Mouse (Mus musculus): ENCODE data around the gene Btn2a2. TPM values are rescaled to one million over a fixed set of nuclear protein-coding genes. Genes with fewer than 3 reads are reported as not detected.

Btn2a2 gene
- polyA plus RNA-seq, 1 experiment from 2014 or later: 0.20 TPM

DNA sequence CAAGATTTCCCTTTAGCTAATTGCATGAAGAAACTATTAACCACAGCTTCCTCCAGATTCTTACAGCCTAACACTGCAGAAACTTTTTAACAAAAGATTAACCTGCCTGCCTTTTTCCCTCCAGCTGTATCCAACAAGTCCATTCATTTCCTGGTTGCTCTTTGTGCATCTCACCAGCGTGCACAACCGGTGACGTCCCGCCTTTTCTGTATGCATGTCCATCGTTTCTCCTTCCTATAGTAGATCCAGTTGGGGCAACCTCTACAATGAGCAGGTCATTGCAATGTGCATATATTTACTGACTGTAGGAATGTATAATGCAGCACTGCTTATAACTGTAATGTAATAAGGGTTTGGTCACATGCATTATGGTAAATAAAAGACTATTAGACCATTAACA lies 35.3 kb upstream of the Btn2a2 start:
- peaks cover 9% of the 10 kb centered on the region; the same call in 1 of the 2 replicates for H3K4me1 ChIP-seq (replicated peaks; ENCODE audit: control insufficient read depth, insufficient read depth, low read length)
- H3K4me3 ChIP-seq (ENCODE audit: low read length): no peak overlapping the region
- 41% methylated on average over 5 of the region's 5 CpGs for WGBS
- H3K9me3 ChIP-seq (ENCODE audit: control insufficient read depth, low read length): no peaks in the 10 kb centered on the region
- H3K27ac ChIP-seq (ENCODE audit: low read length): no peak overlapping the region
- ATAC-seq (ENCODE audit: low read depth): no peak
- H3K36me3 ChIP-seq (ENCODE audit: control insufficient read depth, insufficient read depth, low read length): no peaks in the 10 kb centered on the region
- no peak overlapping the region for H3K4me2 ChIP-seq (ENCODE audit: low read depth, low read length)
- no peaks in the 10 kb centered on the region for H3K27me3 ChIP-seq (ENCODE audit: control insufficient read depth, insufficient read depth, low read depth, low read length)
- H3K9ac ChIP-seq (ENCODE audit: low read length): no peak overlapping the region

DNA sequence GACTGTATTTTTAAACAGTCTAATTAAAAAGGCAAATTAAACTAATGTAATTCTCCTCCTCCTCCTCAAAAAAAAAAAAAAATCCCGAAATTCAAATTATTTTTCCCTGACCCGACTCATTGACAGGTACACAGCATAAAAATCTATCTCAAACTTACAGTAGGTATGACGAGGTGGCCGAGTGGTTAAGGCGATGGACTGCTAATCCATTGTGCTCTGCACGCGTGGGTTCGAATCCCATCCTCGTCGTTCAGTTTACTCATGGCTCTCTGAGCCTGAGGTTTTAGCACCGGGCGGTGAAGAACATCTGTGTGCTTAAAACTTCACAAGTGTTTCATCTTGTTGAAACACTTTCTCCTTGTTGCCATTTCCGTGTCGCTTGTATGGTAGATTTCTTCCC lies 33.0 kb upstream of the Btn2a2 start:
- Histone ChIP-seq H3K27ac (ENCODE audit: low read length) (no peak overlapping the region), H3K4me3 (ENCODE audit: low read length) (no peak overlapping the region), H3K27me3 (ENCODE audit: control insufficient read depth, insufficient read depth, low read depth, low read length) (no peaks in the 10 kb centered on the region), H3K4me1 (replicated peaks; ENCODE audit: control insufficient read depth, insufficient read depth, low read length) (0 out of 2 replicates have a peak, but pooled peaks cover 4% of the 10 kb centered on the region), H3K4me2 (ENCODE audit: low read depth, low read length) (peak overlapping the region; percentile 32), H3K36me3 (ENCODE audit: control insufficient read depth, insufficient read depth, low read length) (no peaks in the 10 kb centered on the region), H3K9ac (ENCODE audit: low read length) (no peak overlapping the region), H3K9me3 (ENCODE audit: control insufficient read depth, low read length) (no peaks in the 10 kb centered on the region)
- WGBS: 1% methylated on average over 14 of the region's 14 CpGs
- ATAC-seq (ENCODE audit: low read depth): no peak

DNA sequence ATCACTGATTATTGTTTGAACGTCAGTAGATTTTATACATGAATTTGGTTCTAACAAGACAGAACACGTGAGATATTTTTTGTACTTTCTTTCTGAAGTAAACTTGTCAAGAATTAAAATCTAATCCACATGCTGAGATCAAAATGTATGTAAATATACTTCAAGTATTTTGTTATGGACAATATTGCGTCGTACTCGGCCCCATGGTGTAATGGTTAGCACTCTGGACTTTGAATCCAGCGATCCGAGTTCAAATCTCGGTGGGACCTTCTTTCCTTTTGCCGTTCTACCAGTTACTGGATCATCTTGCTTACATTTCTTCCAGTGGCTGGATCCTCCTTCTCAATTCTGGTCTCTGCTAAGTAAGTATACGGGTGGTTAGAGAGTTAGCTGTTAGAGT lies 30.8 kb upstream of the Btn2a2 start:
- Histone ChIP-seq H3K27me3 (ENCODE audit: control insufficient read depth, insufficient read depth, low read depth, low read length) (no peaks in the 10 kb centered on the region), H3K9ac (ENCODE audit: low read length) (peak overlapping the region; percentile 49), H3K4me2 (ENCODE audit: low read depth, low read length) (peak overlapping the region; percentile 73), H3K27ac (ENCODE audit: low read length) (peak overlapping the region; percentile 69), H3K4me1 (replicated peaks; ENCODE audit: control insufficient read depth, insufficient read depth, low read length) (peaks cover 4% of the 10 kb centered on the region), H3K4me3 (ENCODE audit: low read length) (peak overlapping the region; percentile 52), H3K9me3 (ENCODE audit: control insufficient read depth, low read length) (no peaks in the 10 kb centered on the region), H3K36me3 (ENCODE audit: control insufficient read depth, insufficient read depth, low read length) (no peaks in the 10 kb centered on the region)
- ATAC-seq (ENCODE audit: low read depth): peak; percentile 57
- under 1% methylated on average over 10 of the region's 10 CpGs for WGBS

DNA sequence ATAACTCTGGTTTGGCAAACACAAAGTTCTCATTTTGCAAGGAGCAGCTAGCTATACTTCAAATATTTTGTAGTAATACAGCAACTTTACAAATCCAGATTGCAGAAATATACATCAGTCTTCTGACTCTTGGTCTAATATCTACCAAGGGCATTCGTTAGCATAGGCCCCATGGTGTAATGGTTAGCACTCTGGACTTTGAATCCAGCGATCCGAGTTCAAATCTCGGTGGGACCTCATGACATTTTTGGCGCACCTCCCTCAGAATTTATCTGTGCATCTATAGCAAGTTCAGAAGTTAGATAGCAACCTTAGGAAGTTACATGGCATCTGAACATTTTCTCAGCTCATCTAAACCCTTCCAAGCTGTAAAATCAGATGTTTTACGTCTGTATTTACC lies 30.2 kb upstream of the Btn2a2 start:
- H3K36me3 ChIP-seq (ENCODE audit: control insufficient read depth, insufficient read depth, low read length): no peaks in the 10 kb centered on the region
- H3K4me1 ChIP-seq (replicated peaks; ENCODE audit: control insufficient read depth, insufficient read depth, low read length): peaks cover 4% of the 10 kb centered on the region
- ATAC-seq (ENCODE audit: low read depth): peak; percentile 55
- H3K9ac ChIP-seq (ENCODE audit: low read length): peak overlapping the region; percentile 49
- H3K27ac ChIP-seq (ENCODE audit: low read length): peak overlapping the region; percentile 69
- H3K9me3 ChIP-seq (ENCODE audit: control insufficient read depth, low read length): no peaks in the 10 kb centered on the region
- under 1% methylated on average over 6 of the region's 6 CpGs for WGBS
- H3K4me2 ChIP-seq (ENCODE audit: low read depth, low read length): peak overlapping the region; percentile 73
- peak overlapping the region; percentile 52 for H3K4me3 ChIP-seq (ENCODE audit: low read length)
- no peaks in the 10 kb centered on the region for H3K27me3 ChIP-seq (ENCODE audit: control insufficient read depth, insufficient read depth, low read depth, low read length)

DNA sequence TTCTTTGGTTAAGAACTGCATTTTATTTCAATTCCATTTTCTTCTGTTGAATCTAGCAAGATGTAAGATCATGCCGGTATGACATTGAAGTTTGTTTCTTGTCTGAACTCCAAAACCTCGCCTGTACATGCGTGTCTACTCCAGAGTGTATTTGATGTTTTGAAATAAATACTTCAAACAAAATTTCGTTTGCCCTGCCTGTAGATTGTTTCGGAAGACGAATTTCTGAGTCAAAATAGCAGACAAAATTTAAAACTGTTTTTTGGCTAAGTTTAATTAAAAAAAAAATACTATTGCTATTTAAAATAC lies 29.6 kb upstream of the Btn2a2 start:
- Histone ChIP-seq H3K9me3 (ENCODE audit: control insufficient read depth, low read length) (no peaks in the 10 kb centered on the region), H3K4me3 (ENCODE audit: low read length) (peak overlapping the region; percentile 66), H3K27me3 (ENCODE audit: control insufficient read depth, insufficient read depth, low read depth, low read length) (no peaks in the 10 kb centered on the region), H3K4me2 (ENCODE audit: low read depth, low read length) (peak overlapping the region; percentile 94), H3K9ac (ENCODE audit: low read length) (no peak overlapping the region), H3K36me3 (ENCODE audit: control insufficient read depth, insufficient read depth, low read length) (no peaks in the 10 kb centered on the region), H3K27ac (ENCODE audit: low read length) (no peak overlapping the region), H3K4me1 (replicated peaks; ENCODE audit: control insufficient read depth, insufficient read depth, low read length) (peaks cover 4% of the 10 kb centered on the region)
- under 1% methylated on average over 6 of the region's 6 CpGs for whole genome bisulfite sequencing
- ATAC-seq (ENCODE audit: low read depth): 0 out of 2 replicates have a peak, but pooled peaks have one; percentile 15

DNA sequence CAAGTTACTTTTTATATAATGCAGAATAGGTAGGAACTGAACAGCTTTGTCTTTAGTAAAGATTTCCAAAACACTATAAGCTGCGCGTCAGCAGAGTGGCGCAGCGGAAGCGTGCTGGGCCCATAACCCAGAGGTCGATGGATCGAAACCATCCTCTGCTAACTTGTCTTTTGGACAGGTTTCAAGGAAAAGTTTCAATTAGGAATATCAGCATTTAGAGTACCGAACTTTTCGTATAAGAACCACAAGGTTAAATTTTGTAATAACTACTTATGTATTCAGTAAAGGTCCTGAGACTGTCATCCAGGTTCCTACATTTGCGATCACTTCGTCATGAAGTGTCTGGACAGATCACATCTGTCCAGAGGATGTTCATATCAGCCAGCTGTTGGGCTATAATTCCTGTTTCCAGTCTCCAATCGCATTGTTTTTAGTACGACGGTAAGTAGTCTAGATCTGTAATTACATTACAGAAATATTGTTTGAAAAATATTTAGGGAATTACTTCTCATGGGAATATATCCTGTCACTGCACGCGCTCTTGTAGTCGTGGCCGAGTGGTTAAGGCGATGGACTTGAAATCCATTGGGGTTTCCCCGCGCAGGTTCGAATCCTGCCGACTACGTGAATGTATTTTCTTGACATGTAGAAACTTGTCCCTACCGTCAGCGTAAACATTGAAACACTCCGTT lies 29.1 kb upstream of the Btn2a2 start:
- H3K9ac ChIP-seq (ENCODE audit: low read length): peak overlapping the region; percentile 63
- peak overlapping the region; percentile 94 for H3K4me2 ChIP-seq (ENCODE audit: low read depth, low read length)
- H3K36me3 ChIP-seq (ENCODE audit: control insufficient read depth, insufficient read depth, low read length): no peaks in the 10 kb centered on the region
- H3K27me3 ChIP-seq (ENCODE audit: control insufficient read depth, insufficient read depth, low read depth, low read length): no peaks in the 10 kb centered on the region
- H3K4me1 ChIP-seq (replicated peaks; ENCODE audit: control insufficient read depth, insufficient read depth, low read length): peaks cover 4% of the 10 kb centered on the region
- peak overlapping the region; percentile 66 for H3K4me3 ChIP-seq (ENCODE audit: low read length)
- ATAC-seq (ENCODE audit: low read depth): peak; percentile 88
- WGBS: under 1% methylated on average over 27 of the region's 27 CpGs
- H3K27ac ChIP-seq (ENCODE audit: low read length): peak overlapping the region; percentile 83
- H3K9me3 ChIP-seq (ENCODE audit: control insufficient read depth, low read length): no peaks in the 10 kb centered on the region

DNA sequence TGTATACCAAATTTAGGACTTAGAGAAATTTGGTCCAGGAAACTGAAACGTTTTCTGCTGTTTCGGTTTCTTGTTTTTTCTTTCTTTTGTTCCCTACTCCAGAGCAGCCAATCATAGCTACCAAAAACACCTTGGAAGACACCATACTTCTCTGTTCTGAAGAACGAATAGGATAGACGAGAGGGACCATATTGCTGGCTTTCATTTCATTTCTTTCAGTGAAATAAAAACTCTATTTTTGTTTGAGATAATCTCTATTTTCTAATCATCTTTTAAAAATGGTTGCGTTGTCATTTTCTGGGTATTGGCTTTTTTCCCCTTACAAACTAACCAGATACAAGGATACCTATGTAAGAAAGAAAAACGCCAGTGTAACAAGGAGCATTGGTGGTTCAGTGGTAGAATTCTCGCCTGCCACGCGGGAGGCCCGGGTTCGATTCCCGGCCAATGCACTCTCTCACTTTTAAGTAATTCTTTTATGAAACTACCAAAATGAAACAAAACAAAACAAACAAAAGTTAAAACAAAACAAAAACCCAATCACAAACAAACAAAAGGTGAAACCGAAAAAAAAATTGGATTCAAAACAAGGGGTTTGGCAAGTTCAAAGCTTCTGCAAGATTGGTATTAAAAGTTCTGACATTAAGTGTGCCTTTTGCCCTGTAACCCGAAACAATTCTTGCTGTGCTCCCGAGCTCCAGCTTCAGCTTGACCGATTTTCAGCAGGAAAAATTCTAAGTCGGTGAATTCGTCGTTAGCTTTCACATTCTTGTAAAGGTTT lies 28.4 kb upstream of the Btn2a2 start:
- Histone ChIP-seq H3K27me3 (ENCODE audit: control insufficient read depth, insufficient read depth, low read depth, low read length) (no peaks in the 10 kb centered on the region), H3K9ac (ENCODE audit: low read length) (peak overlapping the region; percentile 63), H3K9me3 (ENCODE audit: control insufficient read depth, low read length) (no peaks in the 10 kb centered on the region), H3K36me3 (ENCODE audit: control insufficient read depth, insufficient read depth, low read length) (no peaks in the 10 kb centered on the region), H3K4me3 (ENCODE audit: low read length) (peak overlapping the region; percentile 66), H3K4me1 (replicated peaks; ENCODE audit: control insufficient read depth, insufficient read depth, low read length) (peaks cover 4% of the 10 kb centered on the region), H3K27ac (ENCODE audit: low read length) (peak overlapping the region; percentile 83), H3K4me2 (ENCODE audit: low read depth, low read length) (peak overlapping the region; percentile 94)
- ATAC-seq (ENCODE audit: low read depth): peak; percentile 56
- under 1% methylated on average over 19 of the region's 19 CpGs for WGBS

DNA sequence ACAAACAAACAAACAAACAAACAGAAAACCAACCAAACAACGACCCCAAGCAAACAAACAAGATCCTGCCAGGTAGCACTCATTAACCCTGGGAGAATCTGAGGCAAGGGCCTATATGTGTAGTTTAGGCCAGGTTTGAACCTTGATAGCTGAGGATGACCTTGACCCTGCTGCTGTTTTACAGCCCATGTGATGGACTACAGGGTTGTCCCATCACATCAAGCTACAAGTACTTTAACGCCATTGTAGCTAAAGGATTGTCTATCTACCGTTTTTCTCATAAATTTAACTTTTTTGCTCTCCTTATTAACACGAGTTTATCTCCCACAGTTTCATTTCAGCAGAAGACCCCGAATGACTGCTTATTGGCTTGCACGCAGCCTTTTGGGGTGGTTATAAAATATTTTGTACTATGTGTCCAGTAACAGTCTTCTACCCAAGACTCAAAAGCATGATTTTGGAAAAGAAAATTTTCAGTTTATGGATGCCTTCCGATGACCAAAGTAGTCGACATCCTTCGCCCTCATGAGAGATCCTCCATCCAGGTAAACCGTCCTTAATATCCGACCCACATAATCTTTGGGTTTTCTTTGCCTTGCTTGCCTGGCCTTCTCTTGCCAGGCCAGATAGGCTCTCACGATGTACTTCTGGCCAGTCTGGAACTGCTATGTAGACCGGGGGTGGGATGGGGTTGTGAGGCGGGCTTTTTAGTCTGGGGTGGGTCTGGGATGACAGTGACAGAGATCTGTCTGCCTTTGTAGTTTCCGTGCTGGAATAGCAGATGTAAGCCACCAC lies 27.4 kb upstream of the Btn2a2 start:
- no peaks in the 10 kb centered on the region for H3K27me3 ChIP-seq (ENCODE audit: control insufficient read depth, insufficient read depth, low read depth, low read length)
- H3K9ac ChIP-seq (ENCODE audit: low read length): peak overlapping the region; percentile 57; the same call in 1 of the 2 replicates
- no peaks in the 10 kb centered on the region for H3K36me3 ChIP-seq (ENCODE audit: control insufficient read depth, insufficient read depth, low read length)
- H3K9me3 ChIP-seq (ENCODE audit: control insufficient read depth, low read length): no peaks in the 10 kb centered on the region
- peak overlapping the region; percentile 37 for H3K4me3 ChIP-seq (ENCODE audit: low read length)
- ATAC-seq (ENCODE audit: low read depth): no peak
- WGBS: 47% methylated on average over 15 of the region's 15 CpGs
- H3K4me1 ChIP-seq (replicated peaks; ENCODE audit: control insufficient read depth, insufficient read depth, low read length): peaks cover 4% of the 10 kb centered on the region
- peak overlapping the region; percentile 60 for H3K4me2 ChIP-seq (ENCODE audit: low read depth, low read length)
- H3K27ac ChIP-seq (ENCODE audit: low read length): 0 out of 2 replicates have a peak overlapping the region, but pooled peaks have one; percentile 22

DNA sequence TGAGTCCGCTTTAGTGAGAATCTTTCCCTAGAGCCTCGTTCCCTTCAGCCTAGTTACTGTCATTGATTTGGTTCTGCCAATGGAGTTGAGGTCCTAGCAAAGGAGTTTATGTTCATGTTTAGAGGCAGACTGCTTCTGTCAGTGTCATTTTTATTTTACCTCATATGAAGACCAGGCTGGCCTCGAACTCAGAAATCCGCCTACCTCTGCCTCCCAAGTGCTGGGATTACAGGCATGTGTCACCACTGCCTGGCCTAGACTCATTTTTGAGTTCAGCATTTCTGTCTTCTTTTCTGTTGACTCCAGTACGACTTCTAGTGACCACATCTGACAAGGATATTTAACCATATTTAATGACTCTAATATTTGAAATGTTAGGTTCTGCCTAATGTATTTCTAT lies 26.6 kb upstream of the Btn2a2 start:
- no peak overlapping the region for H3K4me2 ChIP-seq (ENCODE audit: low read depth, low read length)
- WGBS: 78% methylated on average over 5 of the region's 5 CpGs
- no peaks in the 10 kb centered on the region for H3K36me3 ChIP-seq (ENCODE audit: control insufficient read depth, insufficient read depth, low read length)
- H3K9ac ChIP-seq (ENCODE audit: low read length): no peak overlapping the region
- H3K27ac ChIP-seq (ENCODE audit: low read length): no peak overlapping the region
- no peaks in the 10 kb centered on the region for H3K9me3 ChIP-seq (ENCODE audit: control insufficient read depth, low read length)
- H3K4me3 ChIP-seq (ENCODE audit: low read length): no peak overlapping the region
- no peaks in the 10 kb centered on the region for H3K27me3 ChIP-seq (ENCODE audit: control insufficient read depth, insufficient read depth, low read depth, low read length)
- peaks cover 4% of the 10 kb centered on the region for H3K4me1 ChIP-seq (replicated peaks; ENCODE audit: control insufficient read depth, insufficient read depth, low read length)
- no peak for ATAC-seq (ENCODE audit: low read depth)
